Mouse (Mus musculus): ENCODE data around the gene Tmem87b. TPM values are rescaled to one million over a fixed set of nuclear protein-coding genes. Genes with fewer than 3 reads are reported as not detected.

Gene Tmem87b
- polyA plus RNA-seq (2015; fragmentation: Nextera tagmentation; extraction: Ambion mirVana), result 45.3 and 45.5 TPM in 2 replicates

- ATAC-seq, result peak; percentile 94
- Histone ChIP-seq H3K27me3 (replicated peaks; ENCODE audit: control insufficient read depth, insufficient read depth, low read length) (no peaks in the 10 kb centered on the region), H3K9me3 (ENCODE audit: control insufficient read depth, low read length) (no peaks in the 10 kb centered on the region), H3K9ac (replicated peaks; ENCODE audit: low read depth, low read length) (peak within 1 kb of the TSS; percentile 87), H3K4me2 (ENCODE audit: low read length) (peak within 1 kb of the TSS; percentile 64), H3K4me3 (replicated peaks; ENCODE audit: low read length) (peak within 1 kb of the TSS; percentile 88), H3K36me3 (ENCODE audit: control insufficient read depth, insufficient read depth) (no peaks in the 10 kb centered on the region), H3K27ac (ENCODE audit: low read length) (peak within 1 kb of the TSS; percentile 96), H3K4me1 (replicated peaks; ENCODE audit: control insufficient read depth, insufficient read depth, low read length) (peaks cover 15% of the 10 kb centered on the region)
- WGBS, result under 1% methylated on average over 59 of the region's 59 CpGs
Measured at GRCm38 (mm10) chr2:128817786-128818681, at the start of gene Tmem87b. Gene Tmem87b (plus strand): TSS chr2:128818118.

DNA sequence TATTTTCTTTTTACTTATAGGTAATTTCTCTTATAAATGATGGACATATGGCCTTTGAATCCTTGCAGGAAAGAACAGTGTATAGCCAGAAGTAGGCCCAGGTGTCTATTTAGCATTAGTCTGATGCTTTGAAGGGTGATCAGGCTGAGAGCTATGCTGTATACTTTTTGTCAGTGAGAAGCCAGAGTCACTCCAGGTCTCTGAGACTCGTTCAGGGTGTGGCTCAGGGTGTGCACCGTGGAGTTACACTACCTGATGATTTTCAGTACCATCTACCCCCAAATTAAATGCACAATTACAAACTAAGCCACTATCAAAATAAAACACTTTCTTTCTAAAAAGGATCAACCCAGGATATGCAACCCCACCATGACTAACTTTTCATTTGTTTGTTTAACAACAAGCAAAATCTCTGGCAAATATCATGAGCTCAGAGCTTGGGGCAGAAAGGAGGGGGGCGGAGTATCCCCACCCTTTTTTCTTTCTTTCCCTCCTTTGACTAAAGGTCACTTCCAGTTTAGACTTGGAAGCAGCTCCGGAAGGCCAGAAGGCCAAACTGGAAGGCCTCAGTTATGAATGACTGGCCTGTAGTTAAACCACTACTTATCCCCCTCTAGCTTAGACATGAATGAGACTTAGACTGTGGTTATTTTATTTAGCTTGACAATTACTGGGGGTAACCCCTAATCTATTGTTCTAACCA lies 49.2 kb upstream of the Tmem87b start:
- ATAC-seq, result no peak
- Histone ChIP-seq H3K27ac (ENCODE audit: low read length) (no peak overlapping the region), H3K4me1 (replicated peaks; ENCODE audit: control insufficient read depth, insufficient read depth, low read length) (no peaks in the 10 kb centered on the region), H3K4me3 (replicated peaks; ENCODE audit: low read length) (no peak overlapping the region), H3K9ac (replicated peaks; ENCODE audit: low read depth, low read length) (no peak overlapping the region), H3K4me2 (ENCODE audit: low read length) (no peak overlapping the region), H3K27me3 (replicated peaks; ENCODE audit: control insufficient read depth, insufficient read depth, low read length) (no peaks in the 10 kb centered on the region), H3K36me3 (ENCODE audit: control insufficient read depth, insufficient read depth) (no peaks in the 10 kb centered on the region), H3K9me3 (ENCODE audit: control insufficient read depth, low read length) (no peaks in the 10 kb centered on the region)
- 78% methylated on average over 4 of the region's 4 CpGs for WGBS

DNA sequence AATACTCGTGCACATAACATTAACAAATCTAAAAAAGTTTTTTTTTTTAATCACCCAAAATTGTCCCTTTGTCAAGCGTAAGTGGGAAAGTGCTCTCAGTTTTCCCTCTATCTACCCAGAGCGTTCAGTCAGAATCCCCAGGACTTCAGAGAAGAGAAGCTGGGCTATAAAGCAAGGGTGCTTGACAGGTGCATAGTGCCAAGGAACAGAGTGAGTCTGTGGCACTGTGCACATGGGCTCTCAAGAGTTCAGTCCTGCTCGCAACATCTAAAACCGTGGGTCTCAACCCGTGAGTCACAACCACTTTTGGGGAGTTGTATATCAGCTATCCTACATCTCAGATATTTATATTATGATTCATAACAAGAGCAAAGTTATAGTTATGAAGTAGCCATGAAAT lies 47.4 kb upstream of the Tmem87b start:
- WGBS, result 90% methylated on average over 6 of the region's 6 CpGs
- no peak for ATAC-seq
- no peak overlapping the region for H3K4me3 ChIP-seq (replicated peaks; ENCODE audit: low read length)
- H3K9me3 ChIP-seq (ENCODE audit: control insufficient read depth, low read length), result no peaks in the 10 kb centered on the region
- no peak overlapping the region for H3K27ac ChIP-seq (ENCODE audit: low read length)
- H3K36me3 ChIP-seq (ENCODE audit: control insufficient read depth, insufficient read depth), result no peaks in the 10 kb centered on the region
- no peaks in the 10 kb centered on the region for H3K27me3 ChIP-seq (replicated peaks; ENCODE audit: control insufficient read depth, insufficient read depth, low read length)
- no peak overlapping the region for H3K4me2 ChIP-seq (ENCODE audit: low read length)
- H3K9ac ChIP-seq (replicated peaks; ENCODE audit: low read depth, low read length), result no peak overlapping the region
- H3K4me1 ChIP-seq (replicated peaks; ENCODE audit: control insufficient read depth, insufficient read depth, low read length), result no peaks in the 10 kb centered on the region

GRCm38 (mm10) chr2:128771048-128771447 lies 46.9 kb upstream of the Tmem87b start:
- Histone ChIP-seq H3K36me3 (ENCODE audit: control insufficient read depth, insufficient read depth) (no peaks in the 10 kb centered on the region), H3K9me3 (ENCODE audit: control insufficient read depth, low read length) (no peaks in the 10 kb centered on the region), H3K9ac (replicated peaks; ENCODE audit: low read depth, low read length) (no peak overlapping the region), H3K4me2 (ENCODE audit: low read length) (no peak overlapping the region), H3K4me1 (replicated peaks; ENCODE audit: control insufficient read depth, insufficient read depth, low read length) (no peaks in the 10 kb centered on the region), H3K27ac (ENCODE audit: low read length) (no peak overlapping the region), H3K27me3 (replicated peaks; ENCODE audit: control insufficient read depth, insufficient read depth, low read length) (no peaks in the 10 kb centered on the region), H3K4me3 (replicated peaks; ENCODE audit: low read length) (no peak overlapping the region)
- no peak for ATAC-seq
- 79% methylated on average over 4 of the region's 4 CpGs for WGBS

GRCm38 (mm10) chr2:128771750-128772338 lies 46.1 kb upstream of the Tmem87b start:
- H3K4me3 ChIP-seq (replicated peaks; ENCODE audit: low read length), result no peak overlapping the region
- no peaks in the 10 kb centered on the region for H3K27me3 ChIP-seq (replicated peaks; ENCODE audit: control insufficient read depth, insufficient read depth, low read length)
- no peak overlapping the region for H3K27ac ChIP-seq (ENCODE audit: low read length)
- no peak overlapping the region for H3K9ac ChIP-seq (replicated peaks; ENCODE audit: low read depth, low read length)
- no peaks in the 10 kb centered on the region for H3K36me3 ChIP-seq (ENCODE audit: control insufficient read depth, insufficient read depth)
- H3K4me2 ChIP-seq (ENCODE audit: low read length), result no peak overlapping the region
- no peaks in the 10 kb centered on the region for H3K4me1 ChIP-seq (replicated peaks; ENCODE audit: control insufficient read depth, insufficient read depth, low read length)
- no peaks in the 10 kb centered on the region for H3K9me3 ChIP-seq (ENCODE audit: control insufficient read depth, low read length)
- 77% methylated on average over 7 of the region's 7 CpGs for WGBS
- ATAC-seq, result peak; percentile 33; the same call in 1 of the 2 replicates

DNA sequence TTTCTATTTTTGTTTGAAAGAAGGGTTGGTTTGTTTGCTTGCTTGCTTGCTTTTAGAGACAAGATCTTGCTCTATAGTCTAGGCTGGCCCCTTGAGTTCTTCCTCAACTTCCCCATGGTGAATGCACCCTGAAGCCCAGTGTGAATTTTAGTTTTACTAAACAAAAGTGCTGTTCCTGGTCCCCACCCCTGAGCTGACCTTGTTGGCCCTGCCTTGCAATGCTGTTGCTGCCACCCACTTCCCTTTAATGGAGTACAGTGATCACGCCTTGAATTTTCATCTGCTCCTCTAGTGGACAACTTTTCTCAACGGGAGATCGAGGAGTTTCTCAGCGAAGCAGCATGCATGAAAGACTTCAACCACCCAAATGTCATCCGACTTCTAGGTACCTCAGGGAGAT lies 35.7 kb upstream of the Tmem87b start:
- Histone ChIP-seq H3K9me3 (ENCODE audit: control insufficient read depth, low read length) (no peaks in the 10 kb centered on the region), H3K36me3 (ENCODE audit: control insufficient read depth, insufficient read depth) (no peaks in the 10 kb centered on the region), H3K27me3 (replicated peaks; ENCODE audit: control insufficient read depth, insufficient read depth, low read length) (no peaks in the 10 kb centered on the region), H3K4me2 (ENCODE audit: low read length) (no peak overlapping the region), H3K9ac (replicated peaks; ENCODE audit: low read depth, low read length) (no peak overlapping the region), H3K27ac (ENCODE audit: low read length) (no peak overlapping the region), H3K4me3 (replicated peaks; ENCODE audit: low read length) (no peak overlapping the region), H3K4me1 (replicated peaks; ENCODE audit: control insufficient read depth, insufficient read depth, low read length) (no peaks in the 10 kb centered on the region)
- 92% methylated on average over 5 of the region's 5 CpGs for WGBS
- no peak for ATAC-seq

DNA sequence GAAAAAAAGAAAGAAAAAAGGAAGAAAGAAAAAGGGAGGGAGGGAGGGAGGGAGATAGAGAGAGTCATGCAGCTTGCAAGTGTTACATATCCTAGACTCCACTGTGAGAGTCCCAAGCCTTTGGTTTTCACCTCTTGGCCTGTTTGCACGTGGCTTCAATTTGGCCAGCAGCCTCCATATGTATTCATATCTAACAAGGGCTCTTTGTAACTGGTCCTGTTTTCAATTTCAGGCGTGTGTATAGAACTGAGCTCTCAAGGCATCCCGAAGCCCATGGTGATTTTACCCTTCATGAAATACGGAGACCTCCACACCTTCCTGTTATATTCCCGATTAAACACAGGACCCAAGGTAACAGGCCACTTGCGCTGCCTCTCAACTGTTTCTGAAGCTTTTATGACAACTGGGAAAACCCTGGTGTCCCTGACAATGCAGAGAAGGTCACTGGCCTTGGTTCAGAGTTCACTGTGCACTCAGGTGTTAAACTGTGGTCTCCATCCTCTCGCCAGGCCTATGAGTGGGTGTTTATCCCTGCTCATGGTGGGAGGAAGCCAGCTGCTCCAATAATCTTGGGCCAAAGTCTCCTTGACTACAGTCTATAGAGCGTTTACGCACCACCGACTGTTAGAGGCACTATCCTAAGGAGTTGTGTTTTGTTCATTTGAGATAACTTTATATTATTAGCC lies 34.1 kb upstream of the Tmem87b start:
- H3K4me3 ChIP-seq (replicated peaks; ENCODE audit: low read length), result no peak overlapping the region
- H3K36me3 ChIP-seq (ENCODE audit: control insufficient read depth, insufficient read depth), result no peaks in the 10 kb centered on the region
- H3K4me2 ChIP-seq (ENCODE audit: low read length), result no peak overlapping the region
- no peak overlapping the region for H3K9ac ChIP-seq (replicated peaks; ENCODE audit: low read depth, low read length)
- no peak overlapping the region for H3K27ac ChIP-seq (ENCODE audit: low read length)
- ATAC-seq, result no peak
- no peaks in the 10 kb centered on the region for H3K27me3 ChIP-seq (replicated peaks; ENCODE audit: control insufficient read depth, insufficient read depth, low read length)
- H3K4me1 ChIP-seq (replicated peaks; ENCODE audit: control insufficient read depth, insufficient read depth, low read length), result no peaks in the 10 kb centered on the region
- H3K9me3 ChIP-seq (ENCODE audit: control insufficient read depth, low read length), result no peaks in the 10 kb centered on the region
- WGBS, result 88% methylated on average over 10 of the region's 10 CpGs

GRCm38 (mm10) chr2:128784814-128785213 lies 33.1 kb upstream of the Tmem87b start:
- 95% methylated on average over 7 of the region's 7 CpGs for WGBS
- H3K27me3 ChIP-seq (replicated peaks; ENCODE audit: control insufficient read depth, insufficient read depth, low read length), result no peaks in the 10 kb centered on the region

DNA sequence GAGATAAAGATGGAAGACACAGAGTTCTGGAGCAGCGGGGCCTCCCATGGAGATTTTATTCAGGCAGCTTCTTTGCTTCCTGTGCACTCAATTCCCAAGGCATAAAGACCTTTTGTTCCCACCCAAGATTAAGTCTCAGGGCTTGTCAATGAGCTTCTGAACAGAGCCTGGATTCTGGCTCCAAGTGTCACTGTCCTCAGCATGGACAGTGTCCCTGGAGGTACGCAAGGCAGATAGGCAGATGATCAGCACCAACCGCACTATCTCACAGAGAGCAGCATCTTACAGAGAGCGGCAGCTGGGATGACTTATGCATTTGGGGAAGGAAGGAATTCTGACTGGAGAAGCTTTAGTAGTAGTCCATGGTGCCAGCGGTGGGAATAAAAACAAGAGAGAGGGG lies 31.6 kb upstream of the Tmem87b start:
- Histone ChIP-seq H3K27me3 (replicated peaks; ENCODE audit: control insufficient read depth, insufficient read depth, low read length) (no peaks in the 10 kb centered on the region), H3K4me2 (ENCODE audit: low read length) (no peak overlapping the region), H3K4me3 (replicated peaks; ENCODE audit: low read length) (no peak overlapping the region), H3K9ac (replicated peaks; ENCODE audit: low read depth, low read length) (no peak overlapping the region), H3K9me3 (ENCODE audit: control insufficient read depth, low read length) (no peaks in the 10 kb centered on the region), H3K36me3 (ENCODE audit: control insufficient read depth, insufficient read depth) (no peaks in the 10 kb centered on the region), H3K27ac (ENCODE audit: low read length) (no peak overlapping the region), H3K4me1 (replicated peaks; ENCODE audit: control insufficient read depth, insufficient read depth, low read length) (no peaks in the 10 kb centered on the region)
- no peak for ATAC-seq
- 29% methylated on average over 5 of the region's 5 CpGs for WGBS

More at GRCm38 (mm10) chr2:128784814-128785213, 33.1 kb upstream of the Tmem87b start:
- Histone ChIP-seq H3K4me3 (replicated peaks; ENCODE audit: low read length) (no peak overlapping the region), H3K9me3 (ENCODE audit: control insufficient read depth, low read length) (no peaks in the 10 kb centered on the region), H3K27ac (ENCODE audit: low read length) (no peak overlapping the region), H3K9ac (replicated peaks; ENCODE audit: low read depth, low read length) (no peak overlapping the region), H3K4me1 (replicated peaks; ENCODE audit: control insufficient read depth, insufficient read depth, low read length) (no peaks in the 10 kb centered on the region), H3K4me2 (ENCODE audit: low read length) (no peak overlapping the region), H3K36me3 (ENCODE audit: control insufficient read depth, insufficient read depth) (no peaks in the 10 kb centered on the region)
- ATAC-seq, result no peak

All from forebrain, embryonic 16.5 days (tissue).